Mouse (Mus musculus) midbrain, embryonic 16.5 days (tissue): ENCODE data around the gene Atg4a-ps. TPM values are rescaled to one million over a fixed set of nuclear protein-coding genes. Genes with fewer than 3 reads are reported as not detected.

Experiments used
- ATAC-seq: fragments of 200-750 bp; cut with Nextera tagmentation; 2 replicates; pipeline ENCODE4 v1.8.0; 2017; ENCODE audit warnings: moderate TSS enrichment
- H3K27ac ChIP-seq: fragments of 300-500 bp; sonication (generic); 2 replicates; pipeline ENCODE4 v1.5.1; 2014; ENCODE audit warnings: mild to moderate bottlenecking, low read length, mixed read lengths
- H3K27me3 ChIP-seq: fragments of 300-500 bp; sonication (generic); 2 replicates; pipeline ENCODE4 v1.6.1; 2014; ENCODE audit warnings: low read depth, low read length, mixed read lengths; ENCODE audit not compliant: control insufficient read depth, insufficient read depth
- H3K36me3 ChIP-seq: fragments of 300-500 bp; sonication (generic); 2 replicates; pipeline ENCODE4 v1.6.1; 2014; ENCODE audit warnings: mild to moderate bottlenecking, low read length, moderate library complexity, mixed read lengths; ENCODE audit not compliant: control insufficient read depth, insufficient read depth
- H3K4me1 ChIP-seq: fragments of 300-500 bp; sonication (generic); 2 replicates; pipeline ENCODE4 v1.6.1; 2014; ENCODE audit warnings: mild to moderate bottlenecking, low read length, mixed read lengths; ENCODE audit not compliant: control insufficient read depth, insufficient read depth
- H3K4me2 ChIP-seq: fragments of 300-500 bp; sonication (generic); 2 replicates; pipeline ENCODE4 v1.6.1; 2014; ENCODE audit warnings: mild to moderate bottlenecking, low read length, mixed read lengths
- H3K4me3 ChIP-seq: fragments of 300-500 bp; sonication (generic); 2 replicates; pipeline ENCODE4 v1.5.1; 2014; ENCODE audit warnings: low read depth, mild to moderate bottlenecking, low read length, moderate library complexity, mixed read lengths
- H3K9ac ChIP-seq: fragments of 300-500 bp; sonication (generic); 2 replicates; pipeline ENCODE4 v1.6.1; 2014; ENCODE audit warnings: low read depth, low read length, mixed read lengths
- H3K9me3 ChIP-seq: fragments of 300-500 bp; sonication (generic); replicated peaks from 2 replicates; pipeline ENCODE4 v1.6.1; 2014; ENCODE audit warnings: mild to moderate bottlenecking, low read length, mixed read lengths; ENCODE audit not compliant: control insufficient read depth, poor library complexity, severe bottlenecking
- WGBS: fragments of 180-500 bp; shearing (Covaris S2); extraction: QIAGEN DNeasy Blood & Tissue Kit; methylation state at CpG from one replicate; pipeline ENCODE4 v1.1.7; 2014; 5-methylcytosine and 5-hydroxymethylcytosine counted together
- microRNA-seq: library from miRNA; unstranded; fragments of <30 nt; microRNA quantifications from one replicate; pipeline ENCODE4, GENCODE M21; 2017
- polyA plus RNA-seq: library from polyadenylated mRNA; unstranded; fragments of >200 nt; fragmentation: Nextera tagmentation; extraction: Ambion mirVana; gene quantifications from 2 replicates; pipeline ENCODE4 v1.2.1, GENCODE M21; 2015

The Atg4a-ps gene
- polyA plus RNA-seq, 1 experiment from 2014 or later = 0.29 TPM

DNA sequence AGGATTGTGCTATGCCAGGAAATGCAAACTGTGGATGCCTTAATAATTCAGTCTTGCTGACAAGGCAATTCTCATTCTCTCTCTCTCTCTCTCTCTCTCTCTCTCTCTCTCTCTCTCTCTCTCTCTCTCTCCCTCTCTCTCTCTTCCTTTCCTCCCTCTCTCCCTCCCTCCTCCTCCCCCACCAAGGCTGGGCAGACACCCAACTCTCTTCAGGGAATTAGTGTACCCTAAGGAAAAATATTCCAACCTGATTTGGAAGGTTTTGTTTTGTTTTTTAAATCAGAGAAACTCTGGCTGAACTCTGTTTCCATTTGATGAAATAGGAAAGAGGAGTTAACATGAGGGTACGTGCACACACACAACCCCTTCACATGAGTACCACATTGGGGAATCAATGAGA lies 44.3 kb downstream of the Atg4a-ps start:
- Histone ChIP-seq H3K4me2 (no peak overlapping the region), H3K27me3 (no peaks in the 10 kb centered on the region), H3K4me1 (no peaks in the 10 kb centered on the region), H3K4me3 (no peak overlapping the region), H3K9me3 (no peaks in the 10 kb centered on the region), H3K36me3 (no peaks in the 10 kb centered on the region), H3K27ac (no peak overlapping the region), H3K9ac (no peak overlapping the region)
- no peak for ATAC-seq
- 58% methylated on average over 1 of the region's 1 CpGs for WGBS

DNA sequence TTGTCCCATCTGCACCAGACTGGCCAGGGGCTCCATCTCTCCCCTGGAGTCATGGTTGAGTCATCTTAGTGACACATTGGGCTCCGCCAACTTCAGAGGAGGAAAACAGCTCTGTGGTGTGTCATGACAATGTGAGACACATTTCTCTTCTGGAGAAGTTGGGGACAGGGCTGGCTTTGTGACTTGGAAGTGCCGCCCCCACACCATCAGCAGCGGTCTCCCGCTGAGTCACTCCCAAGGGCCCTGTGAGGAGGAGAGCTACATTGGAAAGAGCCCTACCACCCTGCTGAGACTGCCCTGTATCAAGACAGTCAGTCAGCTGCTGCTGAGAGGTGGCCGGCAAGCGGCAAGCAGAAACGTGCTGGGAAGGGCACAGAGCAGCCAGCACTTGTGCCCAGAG lies 44.9 kb downstream of the Atg4a-ps start:
- Histone ChIP-seq H3K27me3 (no peaks in the 10 kb centered on the region), H3K4me2 (no peak overlapping the region), H3K27ac (no peak overlapping the region), H3K9me3 (no peaks in the 10 kb centered on the region), H3K4me1 (no peaks in the 10 kb centered on the region), H3K9ac (no peak overlapping the region), H3K4me3 (no peak overlapping the region), H3K36me3 (no peaks in the 10 kb centered on the region)
- no peak for ATAC-seq
- WGBS = 40% methylated on average over 7 of the region's 7 CpGs

- no peaks in the 10 kb centered on the region for H3K4me1 ChIP-seq
- no peak overlapping the region for H3K9ac ChIP-seq
- WGBS = 75% methylated on average over 4 of the region's 4 CpGs
- no peak for ATAC-seq
- H3K4me2 ChIP-seq = no peak overlapping the region
- no peak overlapping the region for H3K4me3 ChIP-seq
- H3K27ac ChIP-seq = no peak overlapping the region
- no peaks in the 10 kb centered on the region for H3K36me3 ChIP-seq
- no peaks in the 10 kb centered on the region for H3K27me3 ChIP-seq
- H3K9me3 ChIP-seq = no peaks in the 10 kb centered on the region
These were observed 48.3 kb downstream of the Atg4a-ps start for GRCm38 (mm10) chr3:103597586-103597985.

- no peak for ATAC-seq
- 75% methylated on average over 7 of the region's 7 CpGs for whole genome bisulfite sequencing
- no peaks in the 10 kb centered on the region for H3K4me1 ChIP-seq
- H3K4me3 ChIP-seq = no peak overlapping the region
- H3K9ac ChIP-seq = no peak overlapping the region
- no peaks in the 10 kb centered on the region for H3K9me3 ChIP-seq
- no peaks in the 10 kb centered on the region for H3K36me3 ChIP-seq
- no peak overlapping the region for H3K4me2 ChIP-seq
- no peaks in the 10 kb centered on the region for H3K27me3 ChIP-seq
- no peak overlapping the region for H3K27ac ChIP-seq
These were observed 50.5 kb downstream of the Atg4a-ps start for GRCm38 (mm10) chr3:103595271-103595810.

Small RNA genes lying within 50 kb of the gene (microRNA-seq; reads per million reads assigned to microRNA genes)
- gene Gm25325 = not detected

Other genes with a start within 250 kb of the Atg4a-ps start
- gene Syt6, start 70.8 kb downstream of the Atg4a-ps start, polyA plus RNA-seq = 14.7 and 14.8 TPM in 2 replicates
- gene Olfml3, start 91.9 kb upstream of the Atg4a-ps start, polyA plus RNA-seq = 4.6 and 5.3 TPM in 2 replicates
- not detected in 2 replicates for gene Gm10964, start 93.3 kb upstream of the Atg4a-ps start, polyA plus RNA-seq
- gene Hipk1, start 145.5 kb upstream of the Atg4a-ps start, polyA plus RNA-seq = 11.1 and 11.5 TPM in 2 replicates
- gene Dclre1b, start 163.4 kb upstream of the Atg4a-ps start, polyA plus RNA-seq = 20.3 and 22.0 TPM in 2 replicates
- 20.5 and 22.8 TPM in 2 replicates for gene Ap4b1, start 163.5 kb upstream of the Atg4a-ps start, polyA plus RNA-seq
- 0.15 and 0.65 TPM in 2 replicates for gene Gm43064, start 163.5 kb upstream of the Atg4a-ps start, polyA plus RNA-seq
- 0.31 and 0.36 TPM in 2 replicates for gene Bcl2l15, start 186.5 kb upstream of the Atg4a-ps start, polyA plus RNA-seq
- 0.39 and 0.62 TPM in 2 replicates for gene Ptpn22, start 213.7 kb upstream of the Atg4a-ps start, polyA plus RNA-seq